Mouse (Mus musculus) midbrain, postnatal 0 days (tissue): ENCODE measurements around the gene Hdac5. TPM values are rescaled to one million over a fixed set of nuclear protein-coding genes. Genes with fewer than 3 reads are reported as not detected.

Source experiments
- ATAC-seq: fragments of 200-750 bp; cut with Nextera tagmentation; 2 replicates; pipeline ENCODE4 v1.8.0; 2017; ENCODE audit warnings: moderate number of reproducible peaks, mild to moderate bottlenecking, moderate TSS enrichment, moderate library complexity; ENCODE audit not compliant: low FRiP score
- DNase-seq: peaks from one replicate; pipeline ENCODE4 v3.0.0-alpha.2; 2015; ENCODE audit warnings: low spot score
- H3K27ac ChIP-seq: fragments of 300-500 bp; sonication (generic); 2 replicates; pipeline ENCODE4 v1.5.1; 2014; ENCODE audit warnings: low read depth, mild to moderate bottlenecking, low read length, mixed read lengths
- H3K27me3 ChIP-seq: fragments of 300-500 bp; sonication (generic); 2 replicates; pipeline ENCODE4 v1.6.1; 2014; ENCODE audit warnings: low read length, control low read depth, mixed read lengths; ENCODE audit not compliant: insufficient read depth
- H3K36me3 ChIP-seq: fragments of 300-500 bp; sonication (generic); 2 replicates; pipeline ENCODE4 v1.6.1; 2014; ENCODE audit warnings: low read length, control low read depth, mixed read lengths; ENCODE audit not compliant: insufficient read depth
- H3K4me1 ChIP-seq: fragments of 300-500 bp; sonication (generic); 2 replicates; pipeline ENCODE4 v1.6.1; 2014; ENCODE audit warnings: mild to moderate bottlenecking, control low read depth, antibody characterized with exemption, low read length, mixed read lengths; ENCODE audit not compliant: insufficient read depth
- H3K4me2 ChIP-seq: fragments of 300-500 bp; sonication (generic); 2 replicates; pipeline ENCODE4 v1.6.1; 2014; ENCODE audit warnings: low read depth, mild to moderate bottlenecking, low read length, mixed read lengths; ENCODE audit not compliant: poor library complexity, severe bottlenecking
- H3K4me3 ChIP-seq: fragments of 300-500 bp; sonication (generic); 2 replicates; pipeline ENCODE4 v1.5.1; 2014; ENCODE audit warnings: low read depth, mild to moderate bottlenecking, low read length, moderate library complexity
- H3K9ac ChIP-seq: fragments of 300-500 bp; sonication (generic); replicated peaks from 2 replicates; pipeline ENCODE4 v1.6.1; 2014; ENCODE audit warnings: mild to moderate bottlenecking, low read length, moderate library complexity, mixed read lengths; ENCODE audit not compliant: poor library complexity, severe bottlenecking
- H3K9me3 ChIP-seq: fragments of 300-500 bp; sonication (generic); 2 replicates; pipeline ENCODE4 v1.6.1; 2016; ENCODE audit warnings: low read length, control low read depth
- CTCF ChIP-seq: IDR thresholded peaks from 2 replicates; pipeline ENCODE4 v1.5.1; 2016; ENCODE audit warnings: antibody characterized with exemption, mild to moderate bottlenecking
- WGBS: fragments of 180-500 bp; shearing (Covaris S2); extraction: QIAGEN DNeasy Blood & Tissue Kit; methylation state at CpG from one replicate; pipeline ENCODE4 v1.1.7; 2014; 5-methylcytosine and 5-hydroxymethylcytosine counted together
- microRNA-seq: library from miRNA; unstranded; fragments of <30 nt; microRNA quantifications from one replicate; pipeline ENCODE4, GENCODE M21; 2016; ENCODE audit warnings: borderline number of aligned reads
- polyA plus RNA-seq: library from polyadenylated mRNA; unstranded; fragments of >200 nt; fragmentation: Nextera tagmentation; extraction: Ambion mirVana; gene quantifications from 2 replicates; pipeline ENCODE4 v1.2.1, GENCODE M21; 2015
- total RNA-seq: library from RNA; depleted of rRNA; stranded (reverse); fragments of >200 nt; gene quantifications from 2 replicates; pipeline ENCODE4 v1.2.3, GENCODE M21; 2014; rRNA removed

The Hdac5 gene
- total and polyA plus RNA-seq, 2 experiments from 2014 or later = 65.9 to 183 TPM

GRCm38 (mm10) chr11:102146005-102146404, 84.0 kb downstream of the Hdac5 start:
- ATAC-seq (no peak), DNase-seq (no peak)
- no peak overlapping the region; the same call in 1 of the 2 replicates for H3K4me3 ChIP-seq
- 4% methylated on average over 16 of the region's 16 CpGs for WGBS
- H3K9me3 ChIP-seq = no peaks in the 10 kb centered on the region
- H3K36me3 ChIP-seq = no peaks in the 10 kb centered on the region
- H3K4me2 ChIP-seq = no peak overlapping the region
- H3K9ac ChIP-seq = no peak overlapping the region
- peaks cover 67% of the 10 kb centered on the region for H3K27me3 ChIP-seq
- no peak overlapping the region for H3K27ac ChIP-seq
- TF ChIP-seq CTCF = no peak
- H3K4me1 ChIP-seq = no peaks in the 10 kb centered on the region; the same call in 1 of the 2 replicates

- Histone ChIP-seq H3K4me1 (no peaks in the 10 kb centered on the region; the same call in 1 of the 2 replicates), H3K9ac (0 out of 2 replicates have a peak within 1 kb of the TSS, but pooled peaks have one; percentile 13), H3K27me3 (peaks cover 67% of the 10 kb centered on the region), H3K36me3 (no peaks in the 10 kb centered on the region), H3K4me3 (peak within 1 kb of the TSS; percentile 21; the same call in 1 of the 2 replicates), H3K27ac (no peak within 1 kb of the TSS), H3K9me3 (no peaks in the 10 kb centered on the region), H3K4me2 (peak within 1 kb of the TSS; percentile 29)
- no peak for ATAC-seq
- WGBS = 1% methylated on average over 46 of the region's 50 CpGs
- DNase-seq = no peak
- TF ChIP-seq CTCF = no peak
Observed at GRCm38 (mm10) chr11:102145471-102146001, 84.4 kb downstream of the Hdac5 start, which contains the start of gene Nags. TSS of gene Nags (plus strand) at chr11:102145513.

GRCm38 (mm10) chr11:102144957-102145470, 85.0 kb downstream of the Hdac5 start:
- no peak for TF ChIP-seq CTCF
- no peak overlapping the region for H3K27ac ChIP-seq
- 0 out of 2 replicates have a peak overlapping the region, but pooled peaks have one; percentile 13 for H3K9ac ChIP-seq
- H3K36me3 ChIP-seq = no peaks in the 10 kb centered on the region
- no peaks in the 10 kb centered on the region; the same call in 1 of the 2 replicates for H3K4me1 ChIP-seq
- ATAC-seq (no peak), DNase-seq (no peak)
- H3K27me3 ChIP-seq = peaks cover 67% of the 10 kb centered on the region
- peak overlapping the region; percentile 21; the same call in 1 of the 2 replicates for H3K4me3 ChIP-seq
- 25% methylated on average over 13 of the region's 13 CpGs for WGBS
- H3K9me3 ChIP-seq = no peaks in the 10 kb centered on the region
- peak overlapping the region; percentile 29 for H3K4me2 ChIP-seq

Small RNAs within 50 kb of the gene (microRNA-seq; reads per million reads assigned to microRNA genes)
- gene Mir8101 = 1.0 reads per million

Other genes with a start within 250 kb of the Hdac5 start
- gene Cfap97d1, start 245.9 kb downstream of the Hdac5 start, total RNA-seq = not detected in 2 replicates
- not detected in 2 replicates for gene Cfap97d1, start 245.9 kb downstream of the Hdac5 start, polyA plus RNA-seq
- gene Dusp3, start 243.2 kb downstream of the Hdac5 start, total RNA-seq = 36.3 and 54.3 TPM in 2 replicates
- gene Dusp3, start 243.2 kb downstream of the Hdac5 start, polyA plus RNA-seq = 44.1 and 48.5 TPM in 2 replicates
- 68.2 and 71.9 TPM in 2 replicates for gene Mpp3, start 201.7 kb downstream of the Hdac5 start, total RNA-seq
- gene Mpp3, start 201.7 kb downstream of the Hdac5 start, polyA plus RNA-seq = 53.9 and 54.7 TPM in 2 replicates
- gene Cd300lg, start 188.7 kb downstream of the Hdac5 start, total RNA-seq = 0.14 TPM in 1 of 2 replicates, not detected in the other
- gene Cd300lg, start 188.7 kb downstream of the Hdac5 start, polyA plus RNA-seq = 0.25 TPM in 2 replicates
- gene Mpp2, start 141.7 kb downstream of the Hdac5 start, total RNA-seq = 59.1 and 68.4 TPM in 2 replicates
- 33.9 and 40.7 TPM in 2 replicates for gene Mpp2, start 141.7 kb downstream of the Hdac5 start, polyA plus RNA-seq
- not detected in 2 replicates for gene Ppy, start 128.8 kb downstream of the Hdac5 start, total RNA-seq
- not detected in 2 replicates for gene Ppy, start 128.8 kb downstream of the Hdac5 start, polyA plus RNA-seq
- gene Pyy, start 122.3 kb downstream of the Hdac5 start, total RNA-seq = not detected in 2 replicates
- not detected in 2 replicates for gene Pyy, start 122.3 kb downstream of the Hdac5 start, polyA plus RNA-seq
- gene Nags, start 84.7 kb downstream of the Hdac5 start, total RNA-seq = 0.14 and 0.16 TPM in 2 replicates
- 0.09 and 0.11 TPM in 2 replicates for gene Nags, start 84.7 kb downstream of the Hdac5 start, polyA plus RNA-seq
- gene Tmem101, start 73.8 kb downstream of the Hdac5 start, total RNA-seq = 35.2 and 41.1 TPM in 2 replicates
- 42.4 and 44.4 TPM in 2 replicates for gene Tmem101, start 73.8 kb downstream of the Hdac5 start, polyA plus RNA-seq
- 77.7 and 86.2 TPM in 2 replicates for gene Lsm12, start 44.9 kb downstream of the Hdac5 start, total RNA-seq
- 130 and 147 TPM in 2 replicates for gene Lsm12, start 44.9 kb downstream of the Hdac5 start, polyA plus RNA-seq
- 43.1 and 68.5 TPM in 2 replicates for gene G6pc3, start 40.5 kb downstream of the Hdac5 start, total RNA-seq
- gene G6pc3, start 40.5 kb downstream of the Hdac5 start, polyA plus RNA-seq = 42.0 and 48.7 TPM in 2 replicates
- 2.1 TPM in 2 replicates for gene BC030867, start 18.7 kb upstream of the Hdac5 start, total RNA-seq
- 0.53 and 0.60 TPM in 2 replicates for gene BC030867, start 18.7 kb upstream of the Hdac5 start, polyA plus RNA-seq
- gene Asb16, start 38.6 kb upstream of the Hdac5 start, total RNA-seq = 2.3 and 2.5 TPM in 2 replicates
- 0.28 and 0.32 TPM in 2 replicates for gene Asb16, start 38.6 kb upstream of the Hdac5 start, polyA plus RNA-seq
- 80.5 and 90.8 TPM in 2 replicates for gene Tmub2, start 54.8 kb upstream of the Hdac5 start, total RNA-seq
- gene Tmub2, start 54.8 kb upstream of the Hdac5 start, polyA plus RNA-seq = 65.4 and 73.9 TPM in 2 replicates
- gene Atxn7l3, start 66.5 kb upstream of the Hdac5 start, total RNA-seq = 166 and 169 TPM in 2 replicates
- gene Atxn7l3, start 66.5 kb upstream of the Hdac5 start, polyA plus RNA-seq = 25.4 and 26.5 TPM in 2 replicates
- 64.3 and 71.4 TPM in 2 replicates for gene Ubtf, start 89.6 kb upstream of the Hdac5 start, total RNA-seq
- 56.3 and 64.3 TPM in 2 replicates for gene Ubtf, start 89.6 kb upstream of the Hdac5 start, polyA plus RNA-seq
- gene Slc4a1, start 136.0 kb upstream of the Hdac5 start, total RNA-seq = 0.33 and 1.1 TPM in 2 replicates
- 0.27 and 0.42 TPM in 2 replicates for gene Slc4a1, start 136.0 kb upstream of the Hdac5 start, polyA plus RNA-seq
- 379 and 397 TPM in 2 replicates for gene Rundc3a, start 163.2 kb upstream of the Hdac5 start, total RNA-seq
- gene Rundc3a, start 163.2 kb upstream of the Hdac5 start, polyA plus RNA-seq = 127 and 133 TPM in 2 replicates
- gene Slc25a39, start 177.8 kb upstream of the Hdac5 start, total RNA-seq = 139 and 176 TPM in 2 replicates
- gene Slc25a39, start 177.8 kb upstream of the Hdac5 start, polyA plus RNA-seq = 132 and 148 TPM in 2 replicates
- 74.2 and 78.0 TPM in 2 replicates for gene Grn, start 200.1 kb upstream of the Hdac5 start, total RNA-seq
- 90.4 and 91.7 TPM in 2 replicates for gene Grn, start 200.1 kb upstream of the Hdac5 start, polyA plus RNA-seq
- 584 and 605 TPM in 2 replicates for gene Fam171a2, start 217.5 kb upstream of the Hdac5 start, total RNA-seq
- 22.5 and 25.4 TPM in 2 replicates for gene Fam171a2, start 217.5 kb upstream of the Hdac5 start, polyA plus RNA-seq
- 2.6 and 4.7 TPM in 2 replicates for gene Itga2b, start 240.0 kb upstream of the Hdac5 start, total RNA-seq
- gene Itga2b, start 240.0 kb upstream of the Hdac5 start, polyA plus RNA-seq = 15.4 and 15.5 TPM in 2 replicates